Mouse (Mus musculus) liver, postnatal 0 days (tissue): ENCODE measurements around the gene Ankrd31. TPM values are rescaled to one million over a fixed set of nuclear protein-coding genes. Genes with fewer than 3 reads are reported as not detected.

Experiments used
- ATAC-seq: fragments of 200-750 bp; cut with Nextera tagmentation; 2 replicates; pipeline ENCODE4 v1.8.0; 2017; ENCODE audit warnings: mild to moderate bottlenecking, moderate library complexity
- DNase-seq: peaks from one replicate; pipeline ENCODE4 v3.0.0-alpha.2; 2016
- H3K27ac ChIP-seq: fragments of 300-500 bp; sonication (generic); 2 replicates; pipeline ENCODE4 v1.5.1; 2014; ENCODE audit warnings: antibody characterized with exemption, moderate library complexity, mild to moderate bottlenecking, low read depth
- H3K27me3 ChIP-seq: fragments of 300-500 bp; sonication (generic); 2 replicates; pipeline ENCODE4 v1.6.1; 2014; ENCODE audit warnings: low read length, control low read depth, mixed read lengths; ENCODE audit not compliant: insufficient read depth
- H3K36me3 ChIP-seq: fragments of 300-500 bp; sonication (generic); replicated peaks from 2 replicates; pipeline ENCODE4 v1.6.1; 2014; ENCODE audit warnings: mild to moderate bottlenecking, control low read depth, low read length, moderate library complexity, mixed read lengths; ENCODE audit not compliant: insufficient read depth
- H3K4me1 ChIP-seq: fragments of 300-500 bp; sonication (generic); 2 replicates; pipeline ENCODE4 v1.6.1; 2014; ENCODE audit warnings: antibody characterized with exemption, mild to moderate bottlenecking, control low read depth; ENCODE audit not compliant: insufficient read depth
- H3K4me2 ChIP-seq: fragments of 300-500 bp; sonication (generic); 2 replicates; pipeline ENCODE4 v1.6.1; 2014; ENCODE audit warnings: low read depth, mild to moderate bottlenecking, low read length, moderate library complexity, mixed read lengths
- H3K4me3 ChIP-seq: fragments of 300-500 bp; sonication (generic); 2 replicates; pipeline ENCODE4 v1.5.1; 2014; ENCODE audit warnings: low read depth, low read length
- H3K9ac ChIP-seq: fragments of 300-500 bp; sonication (generic); replicated peaks from 2 replicates; pipeline ENCODE4 v1.6.1; 2014; ENCODE audit warnings: mild to moderate bottlenecking, moderate library complexity
- H3K9me3 ChIP-seq: fragments of 300-500 bp; sonication (generic); 2 replicates; pipeline ENCODE4 v1.6.1; 2016; ENCODE audit warnings: mild to moderate bottlenecking, control low read depth, low read length, mixed read lengths
- CTCF ChIP-seq: sonication (generic); IDR thresholded peaks from 2 replicates; pipeline ENCODE4 v1.5.1; 2016; ENCODE audit warnings: antibody characterized with exemption, low read depth
- EP300 ChIP-seq: IDR thresholded peaks from 2 replicates; pipeline ENCODE4 v1.6.1; 2016; ENCODE audit warnings: antibody characterized with exemption, low read depth, mild to moderate bottlenecking
- WGBS: fragments of 180-500 bp; shearing (Covaris S2); extraction: QIAGEN DNeasy Blood & Tissue Kit; methylation state at CpG from one replicate; pipeline ENCODE4 v1.1.7; 2014; ENCODE audit not compliant: insufficient replicate concordance; 5-methylcytosine and 5-hydroxymethylcytosine counted together
- polyA plus RNA-seq: library from polyadenylated mRNA; unstranded; fragments of >200 nt; fragmentation: Nextera tagmentation; extraction: Ambion mirVana; gene quantifications from 2 replicates; pipeline ENCODE4 v1.2.1, GENCODE M21; 2015

Gene Ankrd31
- polyA plus RNA-seq, 1 experiment from 2014 or later: 0.02 TPM

DNA sequence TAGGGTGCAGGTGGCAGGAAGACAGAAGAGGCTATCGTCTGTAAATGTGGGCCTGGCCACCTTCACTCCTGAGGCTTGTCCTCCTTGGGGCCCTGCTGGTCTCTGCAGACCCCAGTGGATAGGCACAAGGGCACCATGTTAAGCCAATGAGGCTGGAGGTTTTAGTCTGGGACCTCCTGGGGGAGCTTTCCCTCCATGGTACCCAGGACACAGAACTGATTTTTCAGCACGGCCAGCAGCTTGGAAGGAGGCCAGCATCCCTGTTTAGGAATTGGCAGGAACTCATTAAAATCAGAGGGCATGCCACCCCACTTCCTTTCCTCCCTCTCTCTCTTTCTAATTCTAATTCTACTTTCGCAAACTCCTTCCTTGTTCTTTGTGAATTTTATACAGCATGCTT is 195.5 kb downstream of the Ankrd31 start:
- H3K4me1 ChIP-seq: peaks cover 3% of the 10 kb centered on the region; the same call in 1 of the 2 replicates
- no peak overlapping the region for H3K4me3 ChIP-seq
- no peak overlapping the region for H3K4me2 ChIP-seq
- peak; percentile 29 for DNase-seq
- 60% methylated on average over 3 of the region's 3 CpGs for WGBS
- no peak for ATAC-seq
- H3K9ac ChIP-seq: no peak overlapping the region
- no peaks in the 10 kb centered on the region for H3K36me3 ChIP-seq
- no peaks in the 10 kb centered on the region for H3K9me3 ChIP-seq
- TF ChIP-seq CTCF (peak; percentile 17), EP300 (no peak)
- no peak overlapping the region for H3K27ac ChIP-seq
- no peaks in the 10 kb centered on the region for H3K27me3 ChIP-seq

DNA sequence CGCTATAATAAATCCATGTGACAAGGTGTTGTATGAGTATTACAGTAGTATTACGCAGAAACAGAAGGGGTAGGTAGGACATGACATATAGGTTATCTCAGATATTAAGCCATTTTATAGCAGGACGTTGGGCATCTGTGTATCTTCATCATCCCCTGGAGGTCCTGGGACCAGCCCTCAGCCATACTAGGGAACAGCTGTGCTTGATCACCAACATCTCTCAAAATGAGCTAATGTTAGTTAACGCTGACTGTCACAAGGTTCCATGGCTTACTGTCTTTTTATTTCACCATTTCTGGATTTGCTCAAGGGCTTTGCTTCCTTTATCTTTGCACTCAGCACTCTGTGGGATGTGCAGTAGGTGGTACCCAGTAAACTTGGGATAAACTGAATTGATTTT is 197.7 kb downstream of the Ankrd31 start:
- Histone ChIP-seq H3K4me1 (peaks cover 3% of the 10 kb centered on the region; the same call in 1 of the 2 replicates), H3K4me2 (no peak overlapping the region), H3K27me3 (no peaks in the 10 kb centered on the region), H3K27ac (no peak overlapping the region), H3K36me3 (no peaks in the 10 kb centered on the region), H3K9ac (no peak overlapping the region), H3K4me3 (no peak overlapping the region), H3K9me3 (no peaks in the 10 kb centered on the region)
- DNase-seq: no peak
- TF ChIP-seq EP300: no peak
- no peak for TF ChIP-seq CTCF
- 79% methylated on average over 4 of the region's 4 CpGs for WGBS
- no peak for ATAC-seq

DNA sequence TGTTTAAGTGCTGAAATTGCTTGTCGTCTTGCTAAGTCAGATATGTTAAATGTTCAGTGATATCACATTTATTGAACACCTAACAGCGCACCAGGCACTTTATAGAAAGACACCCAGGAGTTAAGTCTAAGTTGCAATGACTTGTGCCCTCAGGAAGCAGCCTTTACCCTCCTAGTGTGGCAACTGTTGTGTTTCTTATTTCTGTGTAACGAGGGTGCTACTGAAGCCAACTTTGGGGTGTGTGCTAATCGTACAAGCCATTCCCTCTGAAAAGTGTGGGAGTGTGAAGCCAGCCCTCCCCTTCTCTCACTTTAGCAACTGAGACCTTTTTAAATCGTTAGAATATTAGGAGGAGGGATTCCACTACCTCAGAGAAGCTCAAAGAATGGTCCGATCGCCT is 199.7 kb downstream of the Ankrd31 start:
- DNase-seq (no peak), ATAC-seq (no peak)
- Histone ChIP-seq H3K27me3 (no peaks in the 10 kb centered on the region), H3K4me1 (peaks cover 3% of the 10 kb centered on the region; the same call in 1 of the 2 replicates), H3K36me3 (no peaks in the 10 kb centered on the region), H3K27ac (no peak overlapping the region), H3K4me2 (no peak overlapping the region), H3K9me3 (no peaks in the 10 kb centered on the region), H3K9ac (no peak overlapping the region), H3K4me3 (no peak overlapping the region)
- 79% methylated on average over 7 of the region's 7 CpGs for WGBS
- TF ChIP-seq EP300: no peak
- TF ChIP-seq CTCF: no peak

DNA sequence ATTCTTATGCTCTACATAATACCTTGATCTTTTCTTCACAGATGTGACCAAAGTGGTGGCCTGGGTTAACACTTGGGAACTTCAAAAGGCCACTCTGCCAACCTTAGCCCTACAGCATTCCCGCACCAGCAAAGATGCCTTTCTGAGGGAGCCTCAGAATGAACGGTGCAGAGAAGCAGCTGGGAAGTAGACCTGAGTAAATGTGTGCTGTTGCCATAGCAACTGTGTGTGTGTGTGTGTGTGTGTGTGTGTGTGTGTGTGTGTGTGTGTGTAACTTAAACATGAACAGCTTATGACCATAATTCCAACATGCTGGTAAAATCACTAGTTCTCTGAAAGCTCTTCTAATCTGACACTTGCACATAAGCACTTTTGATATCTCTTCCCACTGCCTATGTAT is 203.8 kb downstream of the Ankrd31 start:
- ATAC-seq (no peak), DNase-seq (no peak)
- Histone ChIP-seq H3K36me3 (no peaks in the 10 kb centered on the region), H3K4me2 (no peak overlapping the region), H3K4me1 (no peaks in the 10 kb centered on the region), H3K9me3 (no peaks in the 10 kb centered on the region), H3K4me3 (no peak overlapping the region), H3K27me3 (no peaks in the 10 kb centered on the region), H3K27ac (no peak overlapping the region), H3K9ac (no peak overlapping the region)
- WGBS: 53% methylated on average over 2 of the region's 2 CpGs
- no peak for TF ChIP-seq CTCF
- no peak for TF ChIP-seq EP300

DNA sequence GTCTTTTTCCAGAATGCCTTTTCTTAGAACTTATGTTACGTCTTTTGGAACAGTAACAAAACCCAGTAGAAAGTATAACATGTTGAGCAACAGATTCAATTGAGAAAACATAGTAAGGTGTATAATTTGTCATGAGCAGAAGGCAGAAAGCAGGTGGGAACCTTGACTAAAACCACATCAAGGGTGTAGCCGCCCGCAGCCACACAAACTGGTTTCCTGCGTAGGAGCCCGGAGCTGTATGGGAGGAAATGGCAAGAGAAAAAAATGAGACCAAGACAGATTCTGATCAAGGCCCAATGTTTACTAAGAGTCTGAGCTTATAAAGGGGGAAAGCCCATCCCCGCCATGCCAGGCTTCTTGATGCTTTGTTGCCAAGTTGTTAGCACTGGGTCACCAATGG is 208.4 kb downstream of the Ankrd31 start:
- ATAC-seq (no peak), DNase-seq (no peak)
- Histone ChIP-seq H3K4me1 (peaks cover 5% of the 10 kb centered on the region; the same call in 1 of the 2 replicates), H3K27me3 (no peaks in the 10 kb centered on the region), H3K36me3 (no peaks in the 10 kb centered on the region), H3K9ac (no peak overlapping the region), H3K27ac (no peak overlapping the region), H3K9me3 (no peaks in the 10 kb centered on the region), H3K4me2 (no peak overlapping the region), H3K4me3 (no peak overlapping the region)
- TF ChIP-seq EP300: no peak
- TF ChIP-seq CTCF: no peak
- 41% methylated on average over 6 of the region's 6 CpGs for WGBS

Other genes with a start within 250 kb of the Ankrd31 start
- 1.3 TPM in 2 replicates for gene Polk, start 205.7 kb upstream of the Ankrd31 start, polyA plus RNA-seq
- gene Col4a3bp, start 205.7 kb upstream of the Ankrd31 start, polyA plus RNA-seq: 3.5 and 4.2 TPM in 2 replicates
- gene Hmgcr, start 77.3 kb upstream of the Ankrd31 start, polyA plus RNA-seq: 25.3 and 26.5 TPM in 2 replicates
- gene Gcnt4, start 176.4 kb downstream of the Ankrd31 start, polyA plus RNA-seq: 0.45 and 0.72 TPM in 2 replicates